Mouse (Mus musculus) CD4-positive, CD25-positive, alpha-beta regulatory T cell, adult 4 months (primary cell): ENCODE measurements at regions not wholly inside any gene's neighbourhood (a gene's known extent, or its start where the extent isn't known, plus 50 kb on each side); places are given as distances from the start of the nearest gene placed in this dataset.
"Not testable (repeated sequence)": the region's sequence is repeated elsewhere in the genome, so short reads cannot be mapped to it uniquely, and the experiment has no call there.

Source experiments
- ATAC-seq: one replicate; pipeline ENCODE4 v1.8.0; 2017

- ATAC-seq, result no peak
These were observed 526.0 kb upstream of the Agtr1b start for GRCm38 (mm10) chr3:20892916-20893430.

DNA sequence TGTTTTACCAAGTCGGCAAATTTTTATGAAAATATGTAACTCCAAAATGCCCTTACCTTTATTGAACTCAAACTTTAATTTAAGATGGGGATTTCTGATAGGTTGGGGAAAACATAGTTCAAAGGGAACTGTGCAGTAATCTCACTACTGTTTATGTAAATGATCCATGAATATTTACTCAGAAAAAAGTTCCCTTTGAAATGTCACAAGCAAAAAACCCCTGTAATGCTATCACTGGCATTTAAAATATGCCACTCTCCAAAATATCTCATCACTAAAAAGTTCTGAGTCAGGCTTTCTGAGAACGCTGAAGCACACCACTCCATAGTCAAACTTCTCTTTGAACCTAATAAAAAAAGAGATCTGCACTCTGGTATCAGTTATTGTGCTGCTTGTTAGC, 497.3 kb upstream of the Agtr1b start:
- ATAC-seq, result peak; percentile 81

- no peak for ATAC-seq
These were observed 464.1 kb upstream of the Agtr1b start for GRCm38 (mm10) chr3:20831038-20831437.

GRCm38 (mm10) chr3:20829391-20829790, 462.4 kb upstream of the Agtr1b start:
- ATAC-seq, result no peak

DNA sequence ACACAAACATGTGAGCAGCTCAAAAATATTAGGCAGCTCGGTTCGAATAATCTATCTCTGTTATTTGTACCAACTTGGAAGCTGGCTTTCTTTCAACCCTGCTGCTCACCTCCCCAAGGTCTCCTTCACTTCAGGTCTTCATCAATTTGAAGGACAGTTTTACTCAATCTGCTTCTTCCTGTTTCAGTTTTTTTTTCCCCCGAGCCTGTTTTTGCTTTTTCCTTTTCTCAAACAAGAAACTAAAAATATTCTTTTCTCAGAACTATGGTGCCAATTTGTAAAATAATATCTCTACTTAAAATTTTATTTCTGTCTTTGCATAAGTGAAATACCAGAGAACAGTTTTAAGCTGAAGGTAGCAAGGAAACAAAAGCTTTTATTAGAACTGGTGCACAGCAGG, 461.8 kb upstream of the Agtr1b start:
- no peak for ATAC-seq

DNA sequence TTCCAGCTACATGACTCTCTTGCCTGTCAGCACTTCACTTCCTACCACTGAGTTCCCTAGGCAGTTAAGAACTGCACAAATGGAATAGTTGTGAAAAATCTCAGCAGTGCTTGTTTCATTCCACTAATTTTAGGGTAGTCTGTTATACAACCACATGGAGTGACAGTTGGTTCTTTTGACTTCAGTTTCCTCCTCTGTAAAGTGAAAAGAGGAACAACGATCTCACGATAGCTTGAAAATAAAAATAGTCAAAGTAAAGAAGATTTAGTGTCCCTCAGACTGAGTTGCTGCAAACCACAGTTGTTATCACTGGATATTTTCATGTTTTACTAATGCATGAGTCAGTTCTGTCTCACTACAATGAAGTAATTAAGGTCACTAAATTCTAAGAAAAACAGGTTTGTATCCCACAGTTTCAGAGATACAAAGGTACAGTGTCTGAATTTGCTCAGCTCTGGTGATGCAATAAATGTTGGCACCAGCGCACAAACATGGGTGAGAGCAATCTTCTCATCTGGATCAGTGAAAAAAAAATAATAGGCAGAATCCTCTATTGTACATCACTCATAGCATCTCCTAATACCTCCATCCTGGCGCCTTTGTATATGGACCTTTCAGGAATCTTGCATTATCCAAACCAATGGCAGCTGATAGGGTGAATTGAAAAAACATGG, 458.8 kb upstream of the Agtr1b start:
- no peak for ATAC-seq

- ATAC-seq, result no peak
These were observed 455.2 kb upstream of the Agtr1b start for GRCm38 (mm10) chr3:20822226-20822625.

- ATAC-seq, result no peak
These were observed 454.7 kb upstream of the Agtr1b start for GRCm38 (mm10) chr3:20821712-20822111.

GRCm38 (mm10) chr3:20820047-20820446, 453.1 kb upstream of the Agtr1b start:
- ATAC-seq, result no peak

DNA sequence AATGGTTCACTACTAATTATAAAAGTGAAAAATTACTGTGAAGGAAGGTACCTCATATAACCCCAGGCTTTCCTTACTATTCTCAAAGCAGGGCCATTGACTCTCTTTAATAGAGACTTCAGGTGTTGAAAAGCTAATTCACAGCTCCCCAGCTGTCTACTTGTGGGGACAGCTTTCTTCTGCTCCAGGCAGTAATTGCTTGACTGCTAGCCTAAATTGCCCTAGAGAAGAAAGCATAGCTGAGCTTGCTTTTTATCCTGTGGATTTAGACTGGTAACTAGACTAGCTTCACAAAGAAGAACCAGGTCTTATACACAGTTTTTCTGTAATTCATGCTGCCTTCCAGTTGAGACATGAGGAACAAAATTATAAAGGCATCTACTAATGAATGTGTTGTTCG, 452.6 kb upstream of the Agtr1b start:
- no peak for ATAC-seq

DNA sequence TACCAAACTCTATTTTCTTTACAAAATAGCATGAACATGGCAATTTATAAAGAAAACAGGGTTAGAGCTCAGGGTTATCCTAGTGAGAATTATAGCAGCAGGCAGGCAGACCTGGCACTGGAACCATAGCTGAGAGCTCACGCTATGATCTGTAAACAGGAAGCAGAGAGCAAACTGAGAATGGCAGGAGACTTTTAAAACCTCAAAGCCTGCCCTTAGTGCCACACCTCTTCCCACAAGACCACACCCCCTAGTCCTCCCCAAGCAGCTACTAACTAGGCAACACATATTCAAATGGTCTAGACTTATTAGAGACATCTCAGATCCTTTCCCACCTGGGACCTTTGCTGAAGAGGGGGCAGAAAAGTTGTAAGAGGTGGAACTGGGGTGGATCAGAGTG, 449.6 kb upstream of the Agtr1b start:
- peak; percentile 49 for ATAC-seq

- ATAC-seq, result no peak
These were observed 427.3 kb upstream of the Agtr1b start for GRCm38 (mm10) chr3:20794256-20794655.

DNA sequence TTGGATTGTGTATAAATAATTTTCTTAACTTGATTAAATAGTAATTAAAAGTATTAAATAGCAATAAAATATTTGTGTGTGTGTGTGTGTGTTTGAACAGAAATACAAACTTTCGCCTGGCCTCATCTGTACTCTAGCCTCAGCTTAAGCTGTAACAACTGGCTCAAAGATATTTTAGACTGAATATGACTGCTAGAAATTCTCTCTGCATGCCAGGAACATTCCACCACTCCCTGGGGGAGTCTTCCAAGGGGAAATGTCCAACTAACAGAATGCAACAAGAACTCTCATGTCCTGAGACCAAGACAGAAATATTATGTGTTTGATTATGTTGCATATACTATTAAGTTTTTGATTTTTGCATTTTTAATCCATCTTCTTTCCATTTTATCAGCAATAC, 425.5 kb upstream of the Agtr1b start:
- ATAC-seq, result no peak

DNA sequence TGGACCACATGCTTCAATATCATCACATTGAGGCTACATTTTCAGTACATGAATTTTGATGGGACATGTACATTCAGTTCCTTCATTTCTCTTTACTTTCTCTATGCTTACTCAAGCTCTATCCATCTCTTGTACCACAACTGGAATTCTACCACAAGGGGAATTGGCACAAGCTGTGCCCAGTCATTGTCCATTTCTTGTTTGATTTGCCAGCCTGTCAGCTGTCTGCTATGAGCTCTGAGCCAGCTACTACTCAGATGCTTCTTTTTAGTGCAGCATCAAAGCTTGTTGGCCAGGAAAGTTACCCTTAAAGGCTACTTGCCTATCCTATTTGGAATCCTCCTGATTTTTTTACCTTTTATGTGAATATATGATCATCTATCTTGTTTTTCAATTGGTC, 410.9 kb upstream of the Agtr1b start:
- ATAC-seq, result no peak

DNA sequence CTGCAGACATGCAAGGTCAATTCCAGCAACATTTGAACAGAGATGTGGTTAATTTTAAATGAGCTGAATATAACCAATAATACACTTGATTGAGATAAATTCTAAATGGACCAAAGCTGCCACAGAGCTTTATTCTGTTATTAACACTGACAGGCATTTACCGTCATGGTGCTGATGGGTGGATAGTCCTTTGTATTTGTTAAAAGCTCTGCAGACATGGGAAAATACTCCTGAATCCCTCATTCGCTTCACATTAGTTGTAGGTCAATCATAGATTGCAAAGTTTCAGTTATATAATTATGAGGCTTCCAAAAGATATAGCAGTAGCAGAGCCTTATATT, 410.0 kb upstream of the Agtr1b start:
- ATAC-seq, result no peak

DNA sequence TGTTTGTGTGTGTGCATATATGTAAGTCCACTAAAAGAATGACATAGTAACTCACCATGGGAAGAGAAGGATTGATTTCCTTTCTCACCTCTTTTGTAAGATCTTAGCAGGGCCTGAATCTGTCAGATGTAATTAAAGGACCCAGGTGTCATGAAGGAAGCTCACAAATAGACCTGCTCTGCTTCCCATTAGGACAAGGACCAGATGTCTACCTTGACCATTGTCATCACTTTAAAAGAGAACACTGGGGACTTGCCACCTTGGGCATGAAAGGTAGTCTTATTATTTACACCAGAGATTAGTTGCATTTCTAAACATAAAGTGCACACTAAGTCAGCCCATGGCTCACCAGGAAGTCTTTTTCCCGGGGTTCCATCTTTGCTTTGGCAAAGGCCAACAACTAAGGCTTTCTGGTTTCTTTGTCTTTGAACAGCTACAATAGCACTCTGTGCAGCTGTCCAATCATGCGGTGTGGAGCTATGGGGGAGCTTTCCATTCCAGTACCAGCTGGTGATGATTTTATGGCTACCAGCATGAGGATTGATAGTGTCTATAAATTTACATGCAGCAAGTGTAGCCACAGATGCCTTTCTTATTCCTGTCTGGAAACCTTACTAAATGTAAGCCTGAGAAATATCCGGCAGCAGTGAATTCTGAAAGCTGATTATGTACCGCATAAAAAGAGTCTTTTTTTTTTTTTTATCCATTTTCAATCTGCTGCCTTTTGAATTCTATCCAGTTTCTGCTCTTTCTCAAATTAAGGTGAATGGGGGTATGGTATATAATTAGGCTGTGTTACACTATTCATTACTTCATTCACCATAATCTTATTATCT, 409.4 kb upstream of the Agtr1b start:
- ATAC-seq, result no peak

DNA sequence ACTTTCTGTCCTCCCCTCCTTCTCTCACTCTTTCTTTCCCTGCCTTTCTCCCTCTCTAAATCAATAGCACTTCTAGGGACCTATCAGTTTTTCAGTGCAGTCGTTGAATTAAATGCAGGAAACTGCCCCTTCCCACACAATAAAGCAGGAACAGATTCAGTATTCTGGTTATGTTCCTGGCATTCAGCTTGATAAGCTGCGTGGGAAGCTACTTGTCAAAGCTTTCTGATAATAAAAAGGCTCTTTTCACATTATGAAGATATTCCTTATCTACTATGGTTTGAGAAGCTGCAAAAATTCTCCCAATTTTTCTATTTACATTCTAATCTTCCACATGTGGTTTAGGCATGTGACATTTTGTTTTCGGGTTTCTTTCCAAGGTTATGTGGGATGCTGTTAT, 367.3 kb upstream of the Agtr1b start:
- no peak for ATAC-seq

- no peak for ATAC-seq
These were observed 365.0 kb upstream of the Agtr1b start for GRCm38 (mm10) chr3:20732005-20732404.

DNA sequence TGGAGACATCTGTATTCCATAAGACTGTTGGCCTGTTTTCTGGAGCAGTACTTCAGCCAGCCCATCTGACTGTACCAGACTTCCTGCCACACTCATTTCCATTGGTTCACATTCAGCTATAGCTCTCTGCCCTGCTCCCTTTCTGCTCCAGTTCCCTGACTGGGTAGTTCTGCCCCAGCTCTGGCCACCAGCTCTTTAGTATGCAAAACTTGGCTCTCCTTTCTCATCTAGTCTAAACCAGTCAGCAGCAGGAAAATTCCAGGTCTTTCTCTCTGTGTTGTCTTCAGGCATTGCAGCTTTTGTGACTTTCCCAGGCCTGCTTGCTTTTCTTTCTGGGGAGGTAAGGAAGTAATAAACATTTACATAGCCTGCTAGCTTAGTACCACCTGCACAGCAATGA, 363.5 kb upstream of the Agtr1b start:
- no peak for ATAC-seq

- not testable (repeated sequence) for ATAC-seq
These were observed 362.8 kb upstream of the Agtr1b start for GRCm38 (mm10) chr3:20729776-20730175.

- ATAC-seq, result no peak
These were observed 347.7 kb upstream of the Agtr1b start for GRCm38 (mm10) chr3:20714671-20715070.

GRCm38 (mm10) chr3:20709661-20710060, 342.7 kb upstream of the Agtr1b start:
- ATAC-seq, result no peak

GRCm38 (mm10) chr3:20695322-20695859, 328.4 kb upstream of the Agtr1b start:
- no peak for ATAC-seq

DNA sequence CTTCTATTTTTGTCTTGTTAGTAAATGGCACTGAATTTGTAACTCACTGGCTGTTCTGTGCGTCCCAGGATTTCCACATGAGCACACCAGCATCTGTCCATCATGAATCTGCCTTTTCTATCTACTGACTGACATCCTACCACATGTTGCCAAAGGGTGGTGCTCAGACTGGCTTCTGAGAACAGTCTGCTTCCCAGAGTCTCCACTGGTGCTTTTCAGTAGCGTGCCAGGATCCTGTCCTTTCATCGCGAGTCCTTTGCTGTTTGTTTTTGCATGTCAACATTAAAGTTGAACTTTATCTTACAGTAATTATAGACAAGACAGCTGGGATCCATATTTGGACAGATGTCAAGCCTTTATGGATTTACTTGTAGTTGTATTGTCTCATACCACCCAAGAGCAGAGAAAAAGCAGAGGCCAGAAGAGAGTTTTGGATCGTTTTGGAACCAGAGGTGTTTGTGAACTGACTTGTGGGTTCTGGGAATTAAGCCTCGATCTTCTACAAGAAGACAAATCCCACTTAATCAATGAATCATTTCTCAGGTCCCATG, 314.0 kb upstream of the Agtr1b start:
- ATAC-seq, result no peak
